1 mouse cellular context compared by ENCODE assay signal in genomic region chr3:88754283-88754682, GRCm38 (mm10).
TF ChIP-seq lines count a peak whose summit lies in the region.

No protein-coding gene starts in this region.

TF ChIP-seq in MEL, 35 proteins besides CTCF, POLR2A, EP300 and RAD21 (continued from another document):
- peak; percentile 61; the same call in 1 of the 2 replicates for TF ChIP-seq SIN3A (IDR thresholded peaks at IDR 0.05; ENCODE audit: low read length)
- 0 out of 2 replicates have a peak, but pooled peaks have one; percentile 38 for TF ChIP-seq ETS1 (IDR thresholded peaks at IDR 0.05; ENCODE audit: low read depth, low read length)
- TF ChIP-seq ZNF384 (IDR thresholded peaks at IDR 0.05; ENCODE audit: low read depth, low read length) = peak; percentile 55; the same call in 1 of the 2 replicates
